Mouse (Mus musculus) MEL (cell line): ENCODE measurements at regions not wholly inside any gene's neighbourhood (a gene's known extent, or its start where the extent isn't known, plus 50 kb on each side); places are given as distances from the start of the nearest gene placed in this dataset.

Source experiments
- CTCF ChIP-seq, 3 experiments: IDR thresholded peaks in 2 of 3; conservative IDR thresholded peaks in 1 of 3; 2 replicates each; pipeline ENCODE4 v1.5.1; 2011 to 2012; ENCODE audit warnings: low read length in 3 of 3, low read depth in 2 of 3, mild to moderate bottlenecking in 2 of 3, improper control_type of control experiment in 1 of 3, inconsistent platforms in 1 of 3, mixed read lengths in 1 of 3, moderate library complexity in 1 of 3; ENCODE audit not compliant: control insufficient read depth in 1 of 3, insufficient read depth in 1 of 3, poor library complexity in 1 of 3, severe bottlenecking in 1 of 3
- E2F4 ChIP-seq: IDR thresholded peaks from 2 replicates; pipeline ENCODE4 v1.6.1; 2011; ENCODE audit warnings: low read depth, low read length, improper control_type of control experiment, borderline replicate concordance
- EP300 ChIP-seq, 2 experiments: IDR thresholded peaks; 2 replicates each; pipeline ENCODE4 v1.6.1; 2011; ENCODE audit warnings: improper control_type of control experiment in 2 of 2, low read length in 2 of 2, low read depth in 1 of 2, mild to moderate bottlenecking in 1 of 2
- GABPA ChIP-seq: IDR thresholded peaks from 2 replicates; pipeline ENCODE4 v1.6.1; 2012; ENCODE audit warnings: low read depth, mild to moderate bottlenecking, inconsistent platforms, low read length, improper control_type of control experiment, moderate library complexity
- JUND ChIP-seq: IDR thresholded peaks from 2 replicates; pipeline ENCODE4 v1.6.1; 2011; ENCODE audit warnings: low read depth, mild to moderate bottlenecking, improper control_type of control experiment, low read length
- KAT2A ChIP-seq: conservative IDR thresholded peaks from 2 replicates; pipeline ENCODE4 v1.6.1; 2012; ENCODE audit warnings: low read depth, low read length, improper control_type of control experiment, inconsistent platforms
- MAFK ChIP-seq: IDR thresholded peaks from 2 replicates; pipeline ENCODE4 v1.6.1; 2011; ENCODE audit warnings: low read depth, mild to moderate bottlenecking, low read length, improper control_type of control experiment, borderline replicate concordance
- MEF2A ChIP-seq: IDR thresholded peaks from 2 replicates; pipeline ENCODE4 v1.6.1; 2014; ENCODE audit warnings: low read depth, mild to moderate bottlenecking, inconsistent platforms, low read length, improper control_type of control experiment; ENCODE audit not compliant: poor library complexity, insufficient replicate concordance, severe bottlenecking; ENCODE audit errors: extremely low read depth
- NELFE ChIP-seq: IDR thresholded peaks from 2 replicates; pipeline ENCODE4 v1.6.1; 2011; ENCODE audit warnings: low read depth, low read length, improper control_type of control experiment
- POLR2A ChIP-seq, 2 experiments: IDR thresholded peaks; 2 replicates each; pipeline ENCODE4 v1.6.1; 2011 to 2012; ENCODE audit warnings: low read length in 2 of 2, mild to moderate bottlenecking in 2 of 2, control low read depth in 1 of 2, improper control_type of control experiment in 1 of 2, low read depth in 1 of 2, moderate library complexity in 1 of 2; ENCODE audit not compliant: control insufficient read depth in 1 of 2, insufficient read depth in 1 of 2, poor library complexity in 1 of 2
- SIN3A ChIP-seq: IDR thresholded peaks from 2 replicates; pipeline ENCODE4 v1.6.1; 2012; ENCODE audit warnings: low read length, improper control_type of control experiment, inconsistent platforms
- TAL1 ChIP-seq: IDR thresholded peaks from 2 replicates; pipeline ENCODE4 v1.6.1; 2012; ENCODE audit warnings: mild to moderate bottlenecking, inconsistent platforms, low read length, moderate library complexity, mixed read lengths
- ZMIZ1 ChIP-seq: IDR thresholded peaks from 2 replicates; pipeline ENCODE4 v1.6.1; 2012; ENCODE audit warnings: low read depth, mild to moderate bottlenecking, inconsistent platforms, low read length, improper control_type of control experiment, moderate library complexity
- ZNF384 ChIP-seq: IDR thresholded peaks from 2 replicates; pipeline ENCODE4 v1.6.1; 2012; ENCODE audit warnings: low read depth, mild to moderate bottlenecking, inconsistent platforms, low read length, improper control_type of control experiment

DNA sequence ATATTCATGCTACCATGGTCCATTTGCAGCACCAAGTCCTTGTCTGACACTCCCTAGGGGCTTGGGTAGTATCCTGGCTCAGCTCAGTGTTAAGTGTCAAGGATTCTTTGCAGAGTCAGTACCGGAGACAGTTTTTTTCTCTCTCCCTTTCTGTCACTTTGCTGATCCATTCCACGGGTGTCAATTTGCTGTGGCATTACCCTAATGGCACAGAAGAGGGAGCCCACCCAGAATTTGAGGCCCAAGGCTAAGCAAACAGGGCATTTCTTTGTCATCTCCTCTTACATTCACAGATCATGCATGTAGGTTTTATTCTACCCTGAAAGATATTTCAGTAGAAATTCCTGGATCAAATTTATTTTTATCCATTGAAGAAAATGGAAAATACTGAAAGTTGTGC, 146.4 kb upstream of the Tmem72 start:
- no peak for TF ChIP-seq ZMIZ1
- no peak for TF ChIP-seq POLR2A (IDR thresholded peaks at IDR 0.05; ENCODE audit: control insufficient read depth in 1 of 2, insufficient read depth in 1 of 2, low read depth in 1 of 2, low read length in 2 of 2, poor library complexity in 1 of 2)
- TF ChIP-seq CTCF (IDR thresholded peaks at IDR 0.05 in 2 of 3, conservative IDR thresholded peaks at IDR 0.05 in 1 of 3; ENCODE audit: control insufficient read depth in 1 of 3, insufficient read depth in 1 of 3, low read depth in 2 of 3, low read length in 3 of 3, poor library complexity in 1 of 3, severe bottlenecking in 1 of 3), result no peak
- no peak for TF ChIP-seq ZNF384
- TF ChIP-seq MEF2A, result no peak
- TF ChIP-seq KAT2A, result no peak
- no peak for TF ChIP-seq NELFE
- no peak for TF ChIP-seq SIN3A
- no peak for TF ChIP-seq JUND
- TF ChIP-seq EP300 (IDR thresholded peaks at IDR 0.05; ENCODE audit: low read depth in 1 of 2, low read length in 2 of 2), result no peak
- TF ChIP-seq MAFK, result no peak
- TF ChIP-seq TAL1, result no peak
- TF ChIP-seq E2F4, result no peak
- no peak for TF ChIP-seq GABPA
